Mouse (Mus musculus): ENCODE results near the gene Slc35a5. TPM values are rescaled to one million over a fixed set of nuclear protein-coding genes. Genes with fewer than 3 reads are reported as not detected.
A peak's percentile ranks its signal among the peaks of the same experiment; 100 is the strongest.

Gene Slc35a5
- polyA plus RNA-seq, 2 experiments: 11.2 to 18.8 TPM

GRCm38 (mm10) chr16:45094136-45094756, 64.3 kb downstream of the Slc35a5 start:
- H3K4me1 ChIP-seq (ENCODE audit: control insufficient read depth, insufficient read depth, low read length): peaks cover 32% of the 10 kb centered on the region
- H3K9me3 ChIP-seq (ENCODE audit: control insufficient read depth, low read length): no peaks in the 10 kb centered on the region
- H3K4me3 ChIP-seq (replicated peaks; ENCODE audit: low read length): peak overlapping the region; percentile 48
- 1% methylated on average over 9 of the region's 9 CpGs for WGBS
- H3K27ac ChIP-seq (replicated peaks; ENCODE audit: low read depth, low read length): peak overlapping the region; percentile 86
- DNase-seq (ENCODE audit: low spot score) (peak; percentile 44), ATAC-seq (ENCODE audit: low FRiP score, low read depth) (0 out of 2 replicates have a peak, but pooled peaks have one; percentile 5)
- no peaks in the 10 kb centered on the region for H3K36me3 ChIP-seq (ENCODE audit: control insufficient read depth, insufficient read depth, low read length)
- no peak for TF ChIP-seq POLR2A (IDR thresholded peaks at IDR 0.05; ENCODE audit: borderline replicate concordance, extremely low read depth, insufficient read depth, insufficient read length)
- H3K9ac ChIP-seq (ENCODE audit: low read depth, low read length, severe bottlenecking): peak overlapping the region; percentile 75
- H3K4me2 ChIP-seq (replicated peaks; ENCODE audit: low read depth, low read length, severe bottlenecking): peak overlapping the region; percentile 59
- no peaks in the 10 kb centered on the region for H3K27me3 ChIP-seq (ENCODE audit: control insufficient read depth, insufficient read depth, low read length)

- Histone ChIP-seq H3K4me1 (ENCODE audit: control insufficient read depth, insufficient read depth, low read length) (peaks cover 32% of the 10 kb centered on the region), H3K9ac (ENCODE audit: low read depth, low read length, severe bottlenecking) (peak within 1 kb of the TSS; percentile 75)
- 7% methylated on average over 6 of the region's 6 CpGs for WGBS
Observed at GRCm38 (mm10) chr16:45093137-45093731, 65.3 kb downstream of the Slc35a5 start, which contains the start of gene Ccdc80. TSS of gene Ccdc80 (plus strand) at chr16:45093402.

GRCm38 (mm10) chr16:45090005-45090404, 68.5 kb downstream of the Slc35a5 start:
- Histone ChIP-seq H3K4me1 (ENCODE audit: control insufficient read depth, insufficient read depth, low read length) (peaks cover 12% of the 10 kb centered on the region), H3K9me3 (ENCODE audit: control insufficient read depth, low read length) (no peaks in the 10 kb centered on the region), H3K9ac (ENCODE audit: low read depth, low read length, severe bottlenecking) (no peak overlapping the region), H3K27ac (replicated peaks; ENCODE audit: low read depth, low read length) (no peak overlapping the region), H3K27me3 (ENCODE audit: control insufficient read depth, insufficient read depth, low read length) (no peaks in the 10 kb centered on the region), H3K36me3 (ENCODE audit: control insufficient read depth, insufficient read depth, low read length) (no peaks in the 10 kb centered on the region), H3K4me3 (replicated peaks; ENCODE audit: low read length) (no peak overlapping the region), H3K4me2 (replicated peaks; ENCODE audit: low read depth, low read length, severe bottlenecking) (no peak overlapping the region)
- TF ChIP-seq POLR2A (IDR thresholded peaks at IDR 0.05; ENCODE audit: borderline replicate concordance, extremely low read depth, insufficient read depth, insufficient read length): no peak
- peak; percentile 84 for DNase-seq (ENCODE audit: low spot score)
- WGBS: 7% methylated on average over 10 of the region's 10 CpGs
- peak; percentile 79 for ATAC-seq (ENCODE audit: low FRiP score, low read depth)

More at GRCm38 (mm10) chr16:45093137-45093731, 65.3 kb downstream of the Slc35a5 start, which contains the start of gene Ccdc80:
- TF ChIP-seq POLR2A (IDR thresholded peaks at IDR 0.05; ENCODE audit: borderline replicate concordance, extremely low read depth, insufficient read depth, insufficient read length): peak; percentile 61; the same call in 1 of the 2 replicates
- peak; percentile 74 for DNase-seq (ENCODE audit: low spot score)
- Histone ChIP-seq H3K4me2 (replicated peaks; ENCODE audit: low read depth, low read length, severe bottlenecking) (peak within 1 kb of the TSS; percentile 59), H3K27me3 (ENCODE audit: control insufficient read depth, insufficient read depth, low read length) (no peaks in the 10 kb centered on the region), H3K4me3 (replicated peaks; ENCODE audit: low read length) (peak within 1 kb of the TSS; percentile 48), H3K27ac (replicated peaks; ENCODE audit: low read depth, low read length) (peak within 1 kb of the TSS; percentile 86), H3K36me3 (ENCODE audit: control insufficient read depth, insufficient read depth, low read length) (no peaks in the 10 kb centered on the region), H3K9me3 (ENCODE audit: control insufficient read depth, low read length) (no peaks in the 10 kb centered on the region)
- ATAC-seq (ENCODE audit: low FRiP score, low read depth): peak; percentile 83

Other genes with a start within 250 kb of the Slc35a5 start
- 1.1 TPM in 2 replicates for gene Cd200r3, start 215.0 kb downstream of the Slc35a5 start, polyA plus RNA-seq (2012; rRNA removed)
- gene Cd200r3, start 215.0 kb downstream of the Slc35a5 start, polyA plus RNA-seq (2014; fragmentation: Nextera tagmentation; extraction: Ambion mirVana): 1.9 and 2.1 TPM in 2 replicates
- gene Ccdc80, start 65.3 kb downstream of the Slc35a5 start, polyA plus RNA-seq (2012; rRNA removed): 44.5 and 56.9 TPM in 2 replicates
- 94.4 and 107 TPM in 2 replicates for gene Ccdc80, start 65.3 kb downstream of the Slc35a5 start, polyA plus RNA-seq (2014; fragmentation: Nextera tagmentation; extraction: Ambion mirVana)
- 18.6 and 28.8 TPM in 2 replicates for gene Atg3, start 79 bp upstream of the Slc35a5 start, polyA plus RNA-seq (2012; rRNA removed)
- gene Atg3, start 79 bp upstream of the Slc35a5 start, polyA plus RNA-seq (2014; fragmentation: Nextera tagmentation; extraction: Ambion mirVana): 36.8 and 38.4 TPM in 2 replicates
- gene Btla, start 65.6 kb upstream of the Slc35a5 start, polyA plus RNA-seq (2012; rRNA removed): 0.35 TPM in 2 replicates
- 0.70 and 0.73 TPM in 2 replicates for gene Btla, start 65.6 kb upstream of the Slc35a5 start, polyA plus RNA-seq (2014; fragmentation: Nextera tagmentation; extraction: Ambion mirVana)